Mouse (Mus musculus) limb, embryonic 14.5 days (tissue): ENCODE measurements around the gene Tpst1. TPM values are rescaled to one million over a fixed set of nuclear protein-coding genes. Genes with fewer than 3 reads are reported as not detected.

ENCODE experiments used
- ATAC-seq: fragments of 200-750 bp; cut with Nextera tagmentation; 2 replicates; pipeline ENCODE4 v1.8.0; 2017; ENCODE audit warnings: low read depth, moderate number of reproducible peaks, moderate TSS enrichment; ENCODE audit not compliant: low FRiP score
- DNase-seq: peaks from one replicate; pipeline ENCODE4 v3.0.0-alpha.2; 2015; ENCODE audit warnings: low spot score
- H3K27ac ChIP-seq: fragments of 300-500 bp; sonication (generic); replicated peaks from 2 replicates; pipeline ENCODE4 v1.5.1; 2014; ENCODE audit warnings: low read depth, mild to moderate bottlenecking, low read length, moderate library complexity, mixed read lengths
- H3K27me3 ChIP-seq: fragments of 300-500 bp; sonication (generic); 2 replicates; pipeline ENCODE4 v1.6.1; 2014; ENCODE audit warnings: low read length, mixed read lengths; ENCODE audit not compliant: control insufficient read depth, insufficient read depth
- H3K36me3 ChIP-seq: fragments of 300-500 bp; sonication (generic); 2 replicates; pipeline ENCODE4 v1.6.1; 2014; ENCODE audit warnings: mild to moderate bottlenecking, low read length, moderate library complexity, mixed read lengths; ENCODE audit not compliant: control insufficient read depth, insufficient read depth
- H3K4me1 ChIP-seq: fragments of 300-500 bp; sonication (generic); 2 replicates; pipeline ENCODE4 v1.6.1; 2014; ENCODE audit warnings: antibody characterized with exemption, low read length, mixed read lengths; ENCODE audit not compliant: control insufficient read depth, insufficient read depth
- H3K4me2 ChIP-seq: fragments of 300-500 bp; sonication (generic); replicated peaks from 2 replicates; pipeline ENCODE4 v1.6.1; 2014; ENCODE audit warnings: low read depth, mild to moderate bottlenecking, low read length, moderate library complexity; ENCODE audit not compliant: severe bottlenecking
- H3K4me3 ChIP-seq: fragments of 300-500 bp; sonication (generic); replicated peaks from 2 replicates; pipeline ENCODE4 v1.5.1; 2014; ENCODE audit warnings: low read length
- H3K9ac ChIP-seq: fragments of 300-500 bp; sonication (generic); 2 replicates; pipeline ENCODE4 v1.6.1; 2014; ENCODE audit warnings: mild to moderate bottlenecking, low read depth, low read length, moderate library complexity; ENCODE audit not compliant: severe bottlenecking
- H3K9me3 ChIP-seq: fragments of 300-500 bp; sonication (generic); 2 replicates; pipeline ENCODE4 v1.6.1; 2016; ENCODE audit warnings: low read length; ENCODE audit not compliant: control insufficient read depth
- POLR2A ChIP-seq: fragments of 200-500 bp; IDR thresholded peaks from 2 replicates; pipeline ENCODE4 v1.8.0; 2012; ENCODE audit warnings: inconsistent platforms, mild to moderate bottlenecking, moderate library complexity, borderline replicate concordance; ENCODE audit not compliant: insufficient read depth, insufficient read length; ENCODE audit errors: extremely low read depth
- WGBS: fragments of 180-500 bp; shearing (Covaris S2); extraction: QIAGEN DNeasy Blood & Tissue Kit; methylation state at CpG from one replicate; pipeline ENCODE4 v1.1.7; 2014; 5-methylcytosine and 5-hydroxymethylcytosine counted together
- polyA plus RNA-seq, 2 experiments: library from polyadenylated mRNA; depleted of rRNA in 1 of 2; stranded (reverse) in 1 of 2; unstranded in 1 of 2; fragments of >200 nt; fragmentation: Nextera tagmentation in 1 of 2; extraction: Ambion mirVana in 1 of 2; gene quantifications; 2 replicates each; pipeline versions ENCODE4 v1.2.1 to v1.2.3; 2012 to 2014

Gene Tpst1
- polyA plus RNA-seq, 2 experiments, result 68.2 to 114 TPM

- H3K27me3 ChIP-seq, result no peaks in the 10 kb centered on the region
- no peaks in the 10 kb centered on the region for H3K9me3 ChIP-seq
- no peak for DNase-seq
- 94% methylated on average over 4 of the region's 4 CpGs for WGBS
- H3K4me1 ChIP-seq, result no peaks in the 10 kb centered on the region
- H3K27ac ChIP-seq, result no peak overlapping the region
- no peak overlapping the region for H3K4me2 ChIP-seq
- H3K4me3 ChIP-seq, result no peak overlapping the region
- ATAC-seq, result no peak
- TF ChIP-seq POLR2A, result no peak
- H3K9ac ChIP-seq, result no peak overlapping the region
- H3K36me3 ChIP-seq, result peaks cover 41% of the 10 kb centered on the region
Measured at GRCm38 (mm10) chr5:130055688-130056087, 17.4 kb upstream of the Tpst1 start.

GRCm38 (mm10) chr5:130056303-130056702 lies 16.8 kb upstream of the Tpst1 start:
- Histone ChIP-seq H3K4me1 (no peaks in the 10 kb centered on the region), H3K4me2 (no peak overlapping the region), H3K9me3 (no peaks in the 10 kb centered on the region), H3K4me3 (no peak overlapping the region), H3K27me3 (no peaks in the 10 kb centered on the region), H3K36me3 (peaks cover 36% of the 10 kb centered on the region), H3K9ac (no peak overlapping the region), H3K27ac (no peak overlapping the region)
- WGBS, result 90% methylated on average over 2 of the region's 2 CpGs
- no peak for DNase-seq
- no peak for ATAC-seq
- no peak for TF ChIP-seq POLR2A

GRCm38 (mm10) chr5:130059413-130060328 lies 13.5 kb upstream of the Tpst1 start:
- Histone ChIP-seq H3K4me2 (no peak overlapping the region), H3K4me3 (no peak overlapping the region), H3K27me3 (no peaks in the 10 kb centered on the region), H3K4me1 (no peaks in the 10 kb centered on the region), H3K27ac (no peak overlapping the region), H3K36me3 (peaks cover 26% of the 10 kb centered on the region), H3K9me3 (no peaks in the 10 kb centered on the region), H3K9ac (no peak overlapping the region)
- no peak for DNase-seq
- 75% methylated on average over 12 of the region's 12 CpGs for WGBS
- no peak for ATAC-seq
- TF ChIP-seq POLR2A, result no peak

GRCm38 (mm10) chr5:130060329-130060665 lies 12.8 kb upstream of the Tpst1 start:
- Histone ChIP-seq H3K4me2 (no peak overlapping the region), H3K27ac (no peak overlapping the region), H3K9ac (no peak overlapping the region), H3K4me1 (no peaks in the 10 kb centered on the region), H3K9me3 (no peaks in the 10 kb centered on the region), H3K4me3 (no peak overlapping the region), H3K36me3 (peaks cover 25% of the 10 kb centered on the region), H3K27me3 (no peaks in the 10 kb centered on the region)
- DNase-seq (no peak), ATAC-seq (no peak)
- 91% methylated on average over 4 of the region's 4 CpGs for WGBS
- no peak for TF ChIP-seq POLR2A

- Histone ChIP-seq H3K4me2 (no peak overlapping the region), H3K27me3 (no peaks in the 10 kb centered on the region), H3K9ac (no peak overlapping the region), H3K9me3 (no peaks in the 10 kb centered on the region), H3K27ac (no peak overlapping the region), H3K4me3 (no peak overlapping the region), H3K36me3 (peaks cover 21% of the 10 kb centered on the region), H3K4me1 (no peaks in the 10 kb centered on the region)
- DNase-seq (no peak), ATAC-seq (no peak)
- no peak for TF ChIP-seq POLR2A
- WGBS, result 80% methylated on average over 2 of the region's 2 CpGs
Measured at GRCm38 (mm10) chr5:130062096-130062495, 11.0 kb upstream of the Tpst1 start.

- no peak for DNase-seq
- ATAC-seq, result no peak
- WGBS, result 85% methylated on average over 2 of the region's 2 CpGs
Measured at GRCm38 (mm10) chr5:130063760-130064159, 9.4 kb upstream of the Tpst1 start.

More at GRCm38 (mm10) chr5:130063760-130064159, 9.4 kb upstream of the Tpst1 start:
- no peak overlapping the region for H3K4me2 ChIP-seq
- H3K27ac ChIP-seq, result no peak overlapping the region
- 0 out of 2 replicates have a peak, but pooled peaks cover 2% of the 10 kb centered on the region for H3K4me1 ChIP-seq
- no peak overlapping the region for H3K9ac ChIP-seq
- no peaks in the 10 kb centered on the region for H3K9me3 ChIP-seq
- peaks cover 17% of the 10 kb centered on the region for H3K36me3 ChIP-seq
- H3K27me3 ChIP-seq, result no peaks in the 10 kb centered on the region
- H3K4me3 ChIP-seq, result no peak overlapping the region
- no peak for TF ChIP-seq POLR2A
